Mouse (Mus musculus) liver, embryonic 16.5 days (tissue): Measurements from ENCODE around the gene Zfp536. TPM values are rescaled to one million over a fixed set of nuclear protein-coding genes. Genes with fewer than 3 reads are reported as not detected.

Source experiments
- ATAC-seq: fragments of 200-750 bp; cut with Nextera tagmentation; 2 replicates; pipeline ENCODE4 v1.8.0; 2017; ENCODE audit warnings: low read depth, mild to moderate bottlenecking, moderate number of reproducible peaks, moderate library complexity
- H3K27ac ChIP-seq: fragments of 300-500 bp; sonication (generic); 2 replicates; pipeline ENCODE4 v1.5.1; 2014; ENCODE audit warnings: mild to moderate bottlenecking, low read length
- H3K27me3 ChIP-seq: fragments of 300-500 bp; sonication (generic); 2 replicates; pipeline ENCODE4 v1.6.1; 2014; ENCODE audit warnings: low read depth, low read length, mixed read lengths; ENCODE audit not compliant: control insufficient read depth, insufficient read depth
- H3K36me3 ChIP-seq: fragments of 300-500 bp; sonication (generic); 2 replicates; pipeline ENCODE4 v1.6.1; 2014; ENCODE audit warnings: mild to moderate bottlenecking; ENCODE audit not compliant: control insufficient read depth, insufficient read depth
- H3K4me1 ChIP-seq: fragments of 300-500 bp; sonication (generic); 2 replicates; pipeline ENCODE4 v1.6.1; 2014; ENCODE audit warnings: low read depth, low read length, mixed read lengths; ENCODE audit not compliant: control insufficient read depth
- H3K4me2 ChIP-seq: fragments of 300-500 bp; sonication (generic); 2 replicates; pipeline ENCODE4 v1.6.1; 2014; ENCODE audit warnings: low read depth, low read length, mixed read lengths
- H3K4me3 ChIP-seq: fragments of 300-500 bp; sonication (generic); 2 replicates; pipeline ENCODE4 v1.5.1; 2014; ENCODE audit warnings: low read depth, mild to moderate bottlenecking, low read length
- H3K9ac ChIP-seq: fragments of 300-500 bp; sonication (generic); 2 replicates; pipeline ENCODE4 v1.6.1; 2014; ENCODE audit warnings: low read depth, low read length
- H3K9me3 ChIP-seq: fragments of 300-500 bp; sonication (generic); replicated peaks from 2 replicates; pipeline ENCODE4 v1.6.1; 2016; ENCODE audit warnings: low read length; ENCODE audit not compliant: control insufficient read depth
- WGBS: fragments of 180-500 bp; shearing (Covaris S2); extraction: QIAGEN DNeasy Blood & Tissue Kit; methylation state at CpG from one replicate; pipeline ENCODE4 v1.1.7; 2014; ENCODE audit not compliant: insufficient replicate concordance; 5-methylcytosine and 5-hydroxymethylcytosine counted together
- polyA plus RNA-seq: library from polyadenylated mRNA; unstranded; fragments of >200 nt; fragmentation: Nextera tagmentation; extraction: Ambion mirVana; gene quantifications from 2 replicates; pipeline ENCODE4 v1.2.1, GENCODE M21; 2015

The Zfp536 gene
- polyA plus RNA-seq, 1 experiment from 2014 or later = 0.14 TPM

- Histone ChIP-seq H3K4me1 (no peaks in the 10 kb centered on the region), H3K9ac (no peak overlapping the region), H3K9me3 (no peaks in the 10 kb centered on the region), H3K36me3 (no peaks in the 10 kb centered on the region), H3K4me2 (no peak overlapping the region), H3K27me3 (no peaks in the 10 kb centered on the region), H3K27ac (no peak overlapping the region), H3K4me3 (no peak overlapping the region)
- ATAC-seq = no peak
- WGBS = 56% methylated on average over 6 of the region's 6 CpGs
These were observed 38.3 kb downstream of the Zfp536 start for GRCm38 (mm10) chr7:37735101-37735500.

DNA sequence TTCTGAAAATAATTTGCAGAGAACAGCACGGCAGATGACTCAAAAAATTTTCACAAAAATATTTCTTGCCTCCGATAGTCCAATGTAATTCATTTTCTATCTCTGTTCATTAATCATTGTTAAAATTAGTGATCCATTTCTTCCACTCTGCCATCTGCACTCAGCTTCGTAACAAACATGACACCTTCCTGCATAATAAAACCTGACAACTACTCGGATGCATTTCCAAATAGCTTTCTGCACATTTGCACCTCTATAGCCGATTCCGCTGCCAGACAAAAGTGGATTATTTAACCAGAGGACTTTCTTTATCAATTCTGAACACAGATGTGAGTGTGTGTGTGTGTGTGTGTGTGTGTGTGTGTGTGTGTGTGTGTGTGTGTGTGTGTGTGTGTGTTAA is 38.9 kb downstream of the Zfp536 start:
- no peak overlapping the region for H3K27ac ChIP-seq
- ATAC-seq = no peak
- 65% methylated on average over 6 of the region's 6 CpGs for WGBS
- H3K9ac ChIP-seq = no peak overlapping the region
- no peaks in the 10 kb centered on the region for H3K4me1 ChIP-seq
- no peak overlapping the region for H3K4me3 ChIP-seq
- no peaks in the 10 kb centered on the region for H3K9me3 ChIP-seq
- no peak overlapping the region for H3K4me2 ChIP-seq
- no peaks in the 10 kb centered on the region for H3K36me3 ChIP-seq
- no peaks in the 10 kb centered on the region for H3K27me3 ChIP-seq

GRCm38 (mm10) chr7:37733996-37734395 is 39.4 kb downstream of the Zfp536 start:
- no peaks in the 10 kb centered on the region for H3K4me1 ChIP-seq
- no peaks in the 10 kb centered on the region for H3K27me3 ChIP-seq
- ATAC-seq = no peak
- H3K4me2 ChIP-seq = no peak overlapping the region
- H3K36me3 ChIP-seq = no peaks in the 10 kb centered on the region
- H3K4me3 ChIP-seq = no peak overlapping the region
- no peak overlapping the region for H3K27ac ChIP-seq
- no peak overlapping the region for H3K9ac ChIP-seq
- WGBS = 82% methylated on average over 4 of the region's 4 CpGs
- no peaks in the 10 kb centered on the region for H3K9me3 ChIP-seq

- ATAC-seq = no peak
- 47% methylated on average over 4 of the region's 4 CpGs for WGBS
- Histone ChIP-seq H3K4me3 (no peak overlapping the region), H3K36me3 (no peaks in the 10 kb centered on the region), H3K9me3 (no peaks in the 10 kb centered on the region), H3K4me2 (no peak overlapping the region), H3K4me1 (no peaks in the 10 kb centered on the region), H3K9ac (no peak overlapping the region), H3K27me3 (no peaks in the 10 kb centered on the region), H3K27ac (no peak overlapping the region)
These were observed 40.7 kb downstream of the Zfp536 start for GRCm38 (mm10) chr7:37732741-37733140.

DNA sequence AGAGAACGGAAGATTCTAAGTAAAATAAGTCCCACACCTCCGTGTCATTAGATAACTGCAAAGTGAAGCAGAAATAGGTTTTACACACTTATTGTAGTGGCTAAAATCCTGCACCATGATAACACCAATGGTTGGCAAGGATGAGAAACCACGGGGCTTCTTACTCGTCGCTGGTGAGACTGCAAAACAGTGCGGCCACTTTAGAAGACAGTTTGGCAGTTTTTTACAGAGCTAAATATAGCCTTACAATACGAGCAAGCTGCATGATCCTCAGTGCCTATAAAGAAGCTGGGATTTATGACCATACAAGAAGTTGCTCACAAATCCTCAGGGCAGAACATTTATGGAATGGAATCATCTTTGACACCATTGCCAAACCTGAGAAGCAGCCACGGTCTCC is 45.7 kb downstream of the Zfp536 start:
- no peak overlapping the region for H3K27ac ChIP-seq
- no peak overlapping the region for H3K9ac ChIP-seq
- H3K27me3 ChIP-seq = no peaks in the 10 kb centered on the region
- H3K4me2 ChIP-seq = no peak overlapping the region
- no peaks in the 10 kb centered on the region for H3K36me3 ChIP-seq
- no peaks in the 10 kb centered on the region for H3K4me1 ChIP-seq
- no peak overlapping the region for H3K4me3 ChIP-seq
- ATAC-seq = no peak
- no peaks in the 10 kb centered on the region for H3K9me3 ChIP-seq
- 54% methylated on average over 8 of the region's 8 CpGs for WGBS

DNA sequence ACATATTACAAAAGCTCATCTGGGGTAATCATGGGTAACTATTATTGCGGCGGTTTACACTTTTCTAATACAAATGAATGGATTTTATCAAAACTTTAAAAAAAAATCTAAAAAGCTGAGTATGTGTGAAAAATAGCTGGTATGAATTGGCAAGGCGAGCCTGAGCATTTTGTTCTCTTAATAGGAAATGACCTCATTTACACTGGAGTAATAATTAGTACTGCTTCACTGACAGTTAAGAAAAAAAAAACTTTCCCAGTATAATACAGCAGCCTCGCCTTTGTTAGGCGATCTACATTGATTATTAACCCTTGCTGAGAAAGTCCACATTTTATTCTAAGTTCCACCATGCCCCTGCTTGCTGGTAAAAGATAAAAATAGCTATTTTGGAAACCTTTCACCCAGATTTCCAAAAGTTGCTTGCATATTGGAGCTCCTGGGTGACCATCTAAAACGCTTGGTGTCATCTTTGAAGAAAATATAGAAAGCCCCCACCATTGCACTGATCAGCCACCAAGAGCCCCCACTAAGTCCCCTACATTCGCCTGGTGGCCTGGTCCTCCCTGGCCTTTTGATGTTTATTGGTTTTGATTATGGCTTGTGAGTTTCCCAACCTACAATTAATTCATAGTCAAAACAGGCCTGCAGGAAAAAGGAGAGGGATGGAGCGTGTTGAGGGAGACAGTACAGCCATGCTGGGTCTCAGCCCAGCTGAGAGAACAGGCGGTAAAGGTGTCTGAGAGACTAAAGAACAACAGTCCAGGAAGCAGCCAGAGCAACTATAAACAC is 49.2 kb downstream of the Zfp536 start:
- no peak overlapping the region for H3K4me2 ChIP-seq
- no peaks in the 10 kb centered on the region for H3K4me1 ChIP-seq
- no peak overlapping the region for H3K9ac ChIP-seq
- WGBS = 52% methylated on average over 9 of the region's 9 CpGs
- no peak for ATAC-seq
- H3K36me3 ChIP-seq = no peaks in the 10 kb centered on the region
- no peaks in the 10 kb centered on the region for H3K27me3 ChIP-seq
- no peak overlapping the region for H3K27ac ChIP-seq
- no peaks in the 10 kb centered on the region for H3K9me3 ChIP-seq
- H3K4me3 ChIP-seq = no peak overlapping the region

GRCm38 (mm10) chr7:37723191-37723592 is 50.2 kb downstream of the Zfp536 start:
- 52% methylated on average over 7 of the region's 7 CpGs for WGBS
- H3K4me2 ChIP-seq = no peak overlapping the region
- H3K9ac ChIP-seq = no peak overlapping the region
- no peaks in the 10 kb centered on the region for H3K27me3 ChIP-seq
- no peak overlapping the region for H3K4me3 ChIP-seq
- H3K27ac ChIP-seq = no peak overlapping the region
- no peak for ATAC-seq
- H3K9me3 ChIP-seq = no peaks in the 10 kb centered on the region
- no peaks in the 10 kb centered on the region for H3K4me1 ChIP-seq
- H3K36me3 ChIP-seq = no peaks in the 10 kb centered on the region

DNA sequence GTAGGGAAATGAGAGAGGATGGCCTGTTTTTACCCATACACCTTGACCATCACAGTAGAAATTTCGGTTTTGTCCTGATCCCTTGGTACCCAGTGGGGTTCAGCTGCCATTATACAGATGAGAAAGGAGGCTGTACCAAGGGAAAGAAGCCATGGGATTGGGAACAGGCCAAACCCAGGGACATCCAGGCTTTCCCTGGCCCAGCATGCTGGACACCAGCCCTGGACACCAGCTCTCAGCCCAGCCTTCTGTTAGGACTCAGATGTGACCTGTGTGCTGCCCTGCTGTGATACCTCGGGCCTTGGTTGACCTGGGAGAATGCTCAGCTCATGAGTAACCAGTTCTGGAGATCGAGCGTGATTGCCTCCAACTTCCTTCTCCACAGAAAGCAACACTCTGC is 51.8 kb downstream of the Zfp536 start:
- Histone ChIP-seq H3K36me3 (no peaks in the 10 kb centered on the region), H3K27ac (no peak overlapping the region), H3K9me3 (no peaks in the 10 kb centered on the region), H3K27me3 (no peaks in the 10 kb centered on the region), H3K4me2 (no peak overlapping the region), H3K4me1 (no peaks in the 10 kb centered on the region), H3K9ac (no peak overlapping the region), H3K4me3 (no peak overlapping the region)
- 54% methylated on average over 4 of the region's 4 CpGs for WGBS
- ATAC-seq = no peak

DNA sequence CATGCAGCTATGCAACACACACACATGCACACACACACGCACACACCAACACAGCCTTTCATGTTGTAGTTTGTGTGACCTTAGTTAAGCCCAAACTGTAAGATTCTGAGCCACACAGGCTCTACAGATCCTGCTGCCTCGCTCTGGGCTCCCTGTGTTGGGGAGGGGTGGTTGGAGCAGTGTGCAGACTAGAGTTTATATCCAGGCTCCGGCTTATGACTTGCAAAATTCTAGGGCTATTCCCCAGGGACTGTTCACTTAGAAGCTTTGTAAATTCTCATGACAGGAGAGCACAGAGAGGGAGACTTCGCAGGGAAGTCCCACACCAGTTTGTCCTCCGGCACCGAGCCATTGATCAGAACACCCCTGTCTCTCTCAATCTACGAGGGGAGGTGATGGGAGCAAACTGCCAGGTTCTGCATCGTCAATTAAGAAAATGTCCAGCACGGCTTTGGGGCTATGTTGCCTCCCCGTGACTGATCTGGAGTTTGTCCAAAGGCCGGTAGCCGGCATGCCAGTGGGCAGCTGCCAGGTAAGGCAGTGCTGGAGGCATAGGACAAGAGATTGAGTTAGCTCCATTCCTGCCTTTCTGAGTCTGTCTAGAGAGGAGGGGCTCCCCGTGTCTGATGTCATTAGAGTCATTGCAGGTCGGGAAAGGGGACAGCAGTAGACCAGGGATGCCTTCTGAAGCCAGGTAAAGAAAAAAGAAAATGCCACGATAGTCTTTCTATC is 54.6 kb downstream of the Zfp536 start:
- no peak overlapping the region for H3K4me3 ChIP-seq
- H3K9me3 ChIP-seq = no peaks in the 10 kb centered on the region
- H3K4me1 ChIP-seq = no peaks in the 10 kb centered on the region
- no peaks in the 10 kb centered on the region for H3K27me3 ChIP-seq
- H3K27ac ChIP-seq = no peak overlapping the region
- WGBS = 60% methylated on average over 15 of the region's 15 CpGs
- ATAC-seq = no peak
- H3K4me2 ChIP-seq = no peak overlapping the region
- H3K9ac ChIP-seq = no peak overlapping the region
- H3K36me3 ChIP-seq = no peaks in the 10 kb centered on the region
